Mouse (Mus musculus) Patski (cell line): ENCODE measurements around the gene Prr5. TPM values are rescaled to one million over a fixed set of nuclear protein-coding genes. Genes with fewer than 3 reads are reported as not detected.

ENCODE experiments used
- ATAC-seq: fragments of 100-300 bp; one replicate; pipeline ENCODE4 v1.8.0; 2021
- CTCF ChIA-PET: fragments of 350-600 bp; sonication (Branson Sonifier 250); formaldehyde crosslinking; loops from one replicate; lab custom pipeline; 2022; ENCODE audit warnings: inconsistent platforms; lab: Charles Lee
- POLR2A ChIA-PET: fragments of 350-600 bp; sonication (Branson Sonifier 250); formaldehyde crosslinking; loops from one replicate; lab custom pipeline; 2022; ENCODE audit warnings: antibody characterized with exemption, inconsistent platforms; lab: Charles Lee
- DNase-seq: peaks from one replicate; pipeline ENCODE4 v3.0.0-alpha.2; 2011; ENCODE audit warnings: low read depth, low spot score
- H3K27me3 ChIP-seq: fragments of 371-371 bp; one replicate; pipeline ENCODE4 v1.5.1; 2021
- CTCF ChIP-seq: fragments of 100-300 bp; IDR thresholded peaks from one replicate; pipeline ENCODE4 v1.5.1; 2021
- in situ Hi-C: fragments of 300-500 bp; cut with MboI; formaldehyde crosslinking; loops from 3 replicates; pipeline ENCODE4 v1.11.1; 2018; ENCODE audit warnings: low pct_unique_long_range_greater_than_20kb, mixed read lengths
- polyA plus RNA-seq: library from polyadenylated mRNA; unstranded; gene quantifications from one replicate; pipeline ENCODE4 v1.2.3, GENCODE M21; 2021

Prr5 gene
- polyA plus RNA-seq, 1 experiment from 2014 or later, result 15.6 TPM

- POLR2A ChIA-PET, result interaction anchor here (0.5 kb wide), 1 partner anchor 45 kb away, joined by 4 read pairs; no protein-coding TSS in a partner anchor
- DNase-seq, result no peak
These were observed 54.8 kb downstream of the Prr5 start for GRCm38 (mm10) chr15:84724199-84724598.

GRCm38 (mm10) chr15:84729685-84730084 lies 60.3 kb downstream of the Prr5 start:
- ChIA-PET POLR2A (no interaction called here), CTCF (no interaction called here)
- DNase-seq, result no peak
- no peak for ATAC-seq
- TF ChIP-seq CTCF, result no peak
- in situ Hi-C loops, result no loop called here
- no peaks in the 10 kb centered on the region for H3K27me3 ChIP-seq

More at GRCm38 (mm10) chr15:84724199-84724598, 54.8 kb downstream of the Prr5 start:
- TF ChIP-seq CTCF, result no peak
- CTCF ChIA-PET, result interaction anchor here (1.2 kb wide), 1 partner anchor 94 kb away, joined by 3 read pairs; no protein-coding TSS in a partner anchor
- no peak for ATAC-seq
- in situ Hi-C loops, result no loop called here
- H3K27me3 ChIP-seq, result no peaks in the 10 kb centered on the region

GRCm38 (mm10) chr15:84730893-84731292 lies 61.5 kb downstream of the Prr5 start:
- in situ Hi-C loops, result no loop called here

GRCm38 (mm10) chr15:84731676-84732424 lies 62.4 kb downstream of the Prr5 start:
- TF ChIP-seq CTCF, result no peak
- ChIA-PET POLR2A (no interaction called here), CTCF (no interaction called here)
- H3K27me3 ChIP-seq, result no peaks in the 10 kb centered on the region
- DNase-seq, result no peak
- ATAC-seq, result no peak
- in situ Hi-C loops, result no loop called here

More at GRCm38 (mm10) chr15:84730893-84731292, 61.5 kb downstream of the Prr5 start:
- no peak for TF ChIP-seq CTCF
- ChIA-PET POLR2A (no interaction called here), CTCF (no interaction called here)
- no peak for DNase-seq
- ATAC-seq, result no peak
- H3K27me3 ChIP-seq, result no peaks in the 10 kb centered on the region

- in situ Hi-C loops, result no loop called here
- ATAC-seq (no peak), DNase-seq (no peak)
- ChIA-PET POLR2A (no interaction called here), CTCF (no interaction called here)
- H3K27me3 ChIP-seq, result no peaks in the 10 kb centered on the region
- TF ChIP-seq CTCF, result no peak
These were observed 63.0 kb downstream of the Prr5 start for GRCm38 (mm10) chr15:84732425-84732749.

- in situ Hi-C loops, result no loop called here
- ChIA-PET CTCF (no interaction called here), POLR2A (interaction anchor here (0.6 kb wide), 1 partner anchor 20 kb away, joined by 7 read pairs; no protein-coding TSS in a partner anchor)
- DNase-seq (no peak), ATAC-seq (no peak)
- no peak for TF ChIP-seq CTCF
- no peaks in the 10 kb centered on the region for H3K27me3 ChIP-seq
These were observed 67.0 kb downstream of the Prr5 start for GRCm38 (mm10) chr15:84736346-84736993.

GRCm38 (mm10) chr15:84736994-84737346 lies 67.5 kb downstream of the Prr5 start:
- POLR2A ChIA-PET, result no interaction called here
- TF ChIP-seq CTCF, result no peak
- no peaks in the 10 kb centered on the region for H3K27me3 ChIP-seq
- in situ Hi-C loops, result no loop called here
- ATAC-seq (no peak), DNase-seq (no peak)
- CTCF ChIA-PET, result no interaction called here

GRCm38 (mm10) chr15:84738246-84738645 lies 68.8 kb downstream of the Prr5 start:
- CTCF ChIA-PET, result no interaction called here
- DNase-seq (no peak), ATAC-seq (no peak)
- TF ChIP-seq CTCF, result no peak
- in situ Hi-C loops, result no loop called here
- H3K27me3 ChIP-seq, result no peaks in the 10 kb centered on the region
- POLR2A ChIA-PET, result no interaction called here

- CTCF ChIA-PET, result interaction anchor here (1.0 to 4.9 kb wide), 6 partner anchors 12 to 70 kb away, joined by 3 to 20 read pairs (median 6); no protein-coding TSS in a partner anchor
- TF ChIP-seq CTCF, result no peak
- POLR2A ChIA-PET, result no interaction called here
- in situ Hi-C loops, result no loop called here
- ATAC-seq, result no peak
- no peaks in the 10 kb centered on the region for H3K27me3 ChIP-seq
- no peak for DNase-seq
These were observed 72.2 kb downstream of the Prr5 start for GRCm38 (mm10) chr15:84741573-84741972.

GRCm38 (mm10) chr15:84743347-84743746 lies 73.9 kb downstream of the Prr5 start:
- ChIA-PET POLR2A (no interaction called here), CTCF (interaction anchor here (0.9 to 4.9 kb wide), 3 partner anchors 10 to 26 kb away, joined by 3 to 20 read pairs (median 11); no protein-coding TSS in a partner anchor)
- no peak for TF ChIP-seq CTCF
- ATAC-seq (no peak), DNase-seq (no peak)
- H3K27me3 ChIP-seq, result no peaks in the 10 kb centered on the region
- in situ Hi-C loops, result no loop called here

GRCm38 (mm10) chr15:84744308-84744707 lies 74.9 kb downstream of the Prr5 start:
- CTCF ChIA-PET, result interaction anchor here (0.9 to 4.9 kb wide), 3 partner anchors 10 to 27 kb away, joined by 3 to 20 read pairs (median 11); no protein-coding TSS in a partner anchor
- ATAC-seq (no peak), DNase-seq (no peak)
- no peak for TF ChIP-seq CTCF
- no peaks in the 10 kb centered on the region for H3K27me3 ChIP-seq
- POLR2A ChIA-PET, result interaction anchor here (0.8 kb wide), 1 partner anchor 8 kb away, joined by 3 read pairs; no protein-coding TSS in a partner anchor
- in situ Hi-C loops, result no loop called here
